Mouse (Mus musculus) kidney, adult 2 months (tissue): ENCODE measurements around the gene Arl3. TPM values are rescaled to one million over a fixed set of nuclear protein-coding genes. Genes with fewer than 3 reads are reported as not detected.
A peak's percentile ranks its signal among the peaks of the same experiment; 100 is the strongest.

Source experiments
- DNase-seq: peaks from one replicate; pipeline ENCODE4 v3.0.0; 2021
- H3K27ac ChIP-seq: fragments of 200-500 bp; 2 replicates; pipeline ENCODE4 v1.5.1; 2012; ENCODE audit warnings: low read depth, low read length, control low read depth, inconsistent platforms; ENCODE audit not compliant: insufficient read depth
- H3K27me3 ChIP-seq: fragments of 200-500 bp; replicated peaks from 2 replicates; pipeline ENCODE4 v1.6.1; 2012; ENCODE audit warnings: mild to moderate bottlenecking, moderate library complexity, low read length, inconsistent platforms; ENCODE audit not compliant: control insufficient read depth, insufficient read depth
- H3K36me3 ChIP-seq: fragments of 200-500 bp; 2 replicates; pipeline ENCODE4 v1.6.1; 2012; ENCODE audit warnings: mild to moderate bottlenecking, moderate library complexity, low read length, inconsistent platforms; ENCODE audit not compliant: control insufficient read depth, insufficient read depth
- H3K4me1 ChIP-seq: fragments of 200-500 bp; 2 replicates; pipeline ENCODE4 v1.6.1; 2011; ENCODE audit warnings: low read length; ENCODE audit not compliant: control insufficient read depth, insufficient read depth
- H3K4me3 ChIP-seq: fragments of 200-500 bp; 2 replicates; pipeline ENCODE4 v1.5.1; 2011; ENCODE audit warnings: mild to moderate bottlenecking, low read depth, low read length, control low read depth; ENCODE audit not compliant: insufficient read depth
- CTCF ChIP-seq: fragments of 200-500 bp; conservative IDR thresholded peaks from 2 replicates; pipeline ENCODE4 v1.5.1; 2011; ENCODE audit warnings: low read depth, mild to moderate bottlenecking, control low read depth, low read length, moderate library complexity, mixed read lengths; ENCODE audit not compliant: insufficient read depth, insufficient read length
- POLR2A ChIP-seq: fragments of 200-500 bp; IDR thresholded peaks from one replicate; pipeline ENCODE4 v1.6.1; 2011; ENCODE audit warnings: low read depth, low read length, control low read depth
- WGBS: fragments of 180-500 bp; shearing (Covaris S2); methylation state at CpG from one replicate; pipeline ENCODE4 v1.1.7; 2018; 5-methylcytosine and 5-hydroxymethylcytosine counted together
- polyA plus RNA-seq: library from polyadenylated mRNA; depleted of rRNA; stranded (reverse); fragments of >200 nt; gene quantifications from 2 replicates; pipeline ENCODE4 v1.2.3, GENCODE M21; 2012

Gene Arl3
- polyA plus RNA-seq, 1 experiment, result 62.8 TPM

DNA sequence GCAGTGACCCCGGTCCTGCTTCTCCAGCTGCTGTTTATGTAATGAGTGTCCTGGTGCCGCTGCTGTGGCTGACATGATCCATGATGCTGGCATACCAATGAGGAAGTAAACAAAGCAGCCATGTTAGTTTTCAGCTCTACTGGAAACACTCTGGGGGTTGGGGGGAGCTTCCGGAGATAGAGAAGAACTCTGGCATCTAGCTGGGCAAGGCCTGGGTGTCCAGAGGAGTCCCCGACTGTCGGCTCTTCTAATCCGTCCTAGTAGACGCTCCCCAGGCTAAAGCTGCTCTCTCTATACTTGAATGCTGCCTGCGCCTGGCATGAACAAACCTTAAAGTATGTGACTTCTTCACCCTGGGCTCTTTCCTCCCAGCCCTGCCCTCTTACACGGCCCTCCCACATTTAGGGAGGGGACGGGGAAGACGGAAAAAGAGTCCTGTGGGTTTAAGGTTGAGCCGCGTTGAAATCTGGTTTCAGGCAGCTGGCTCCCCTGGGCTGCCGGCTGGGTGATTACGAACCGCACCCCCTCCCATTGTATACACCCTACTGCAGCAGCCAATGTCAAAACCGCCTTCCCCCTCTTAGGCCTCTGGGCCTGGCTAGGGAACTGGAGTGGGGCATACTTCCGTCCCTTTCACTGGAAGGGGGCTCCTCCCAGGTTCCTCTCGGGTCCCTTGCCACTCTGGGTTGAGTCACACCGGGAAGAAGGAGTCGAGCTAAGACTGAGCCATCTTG is 69.5 kb downstream of the Arl3 start:
- H3K4me1 ChIP-seq, result peaks cover 40% of the 10 kb centered on the region
- WGBS, result 1% methylated on average over 21 of the region's 21 CpGs
- DNase-seq, result peak; percentile 94

DNA sequence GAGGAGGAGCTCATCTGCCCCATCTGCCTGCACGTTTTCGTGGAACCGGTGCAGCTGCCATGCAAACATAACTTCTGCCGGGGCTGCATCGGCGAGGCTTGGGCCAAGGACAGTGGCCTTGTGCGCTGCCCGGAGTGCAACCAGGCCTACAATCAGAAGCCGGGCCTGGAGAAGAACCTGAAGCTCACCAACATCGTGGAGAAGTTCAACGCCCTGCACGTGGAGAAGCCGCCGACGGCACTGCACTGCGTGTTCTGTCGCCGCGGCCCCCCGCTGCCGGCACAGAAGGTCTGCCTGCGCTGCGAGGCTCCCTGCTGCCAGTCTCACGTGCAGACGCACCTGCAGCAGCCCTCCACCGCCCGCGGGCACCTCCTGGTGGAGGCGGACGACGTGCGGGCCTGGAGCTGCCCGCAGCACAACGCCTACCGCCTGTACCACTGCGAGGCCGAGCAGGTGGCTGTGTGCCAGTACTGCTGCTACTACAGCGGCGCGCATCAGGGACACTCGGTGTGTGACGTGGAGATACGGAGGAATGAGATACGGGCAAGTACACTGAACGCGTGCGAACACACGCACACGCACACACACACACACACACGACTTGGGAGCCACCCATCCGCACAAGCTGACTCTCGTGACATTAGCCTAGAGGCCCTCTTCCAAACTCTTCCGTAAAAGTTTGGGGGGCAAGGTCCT is 70.4 kb downstream of the Arl3 start:
- peak overlapping the region; percentile 79 for H3K4me3 ChIP-seq
- peaks cover 1% of the 10 kb centered on the region; the same call in 1 of the 2 replicates for H3K36me3 ChIP-seq
- peak; percentile 90 for DNase-seq
- peaks cover 32% of the 10 kb centered on the region for H3K4me1 ChIP-seq
- H3K27ac ChIP-seq, result peak overlapping the region; percentile 95
- TF ChIP-seq CTCF, result peak; percentile 62
- TF ChIP-seq POLR2A, result peak; percentile 29
- H3K27me3 ChIP-seq, result no peaks in the 10 kb centered on the region
- WGBS, result under 1% methylated on average over 53 of the region's 53 CpGs

More for the DNA sequence above, 69.5 kb downstream of the Arl3 start:
- peaks cover 1% of the 10 kb centered on the region; the same call in 1 of the 2 replicates for H3K36me3 ChIP-seq
- H3K4me3 ChIP-seq, result peak overlapping the region; percentile 79
- H3K27me3 ChIP-seq, result no peaks in the 10 kb centered on the region
- TF ChIP-seq POLR2A (no peak), CTCF (no peak)
- H3K27ac ChIP-seq, result peak overlapping the region; percentile 95

DNA sequence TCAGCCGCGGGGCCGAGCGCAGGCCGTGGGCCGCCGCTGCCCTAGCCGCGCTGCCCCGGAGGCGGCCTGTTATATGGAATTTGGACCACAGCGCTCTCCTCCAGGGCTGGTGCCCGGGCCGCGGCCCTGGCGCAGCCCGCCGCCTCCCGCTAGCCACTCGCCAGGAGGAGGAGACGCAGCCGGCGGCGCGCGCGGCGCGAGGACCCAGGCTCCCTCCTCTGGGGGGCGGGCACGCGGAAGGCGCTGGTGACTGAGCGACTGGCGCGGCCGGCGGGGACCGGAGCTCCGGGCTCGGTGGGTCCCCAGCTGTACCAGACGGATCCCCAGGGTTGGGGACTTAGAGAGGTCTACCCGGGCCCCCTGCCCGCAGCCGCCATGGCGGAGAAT is 70.9 kb downstream of the Arl3 start:
- DNase-seq, result peak; percentile 85
- Histone ChIP-seq H3K36me3 (no peaks in the 10 kb centered on the region; the same call in 1 of the 2 replicates), H3K4me3 (peak overlapping the region; percentile 79), H3K4me1 (peaks cover 28% of the 10 kb centered on the region), H3K27me3 (no peaks in the 10 kb centered on the region), H3K27ac (peak overlapping the region; percentile 95)
- TF ChIP-seq CTCF (no peak), POLR2A (no peak)
- under 1% methylated on average over 46 of the region's 46 CpGs for whole genome bisulfite sequencing

DNA sequence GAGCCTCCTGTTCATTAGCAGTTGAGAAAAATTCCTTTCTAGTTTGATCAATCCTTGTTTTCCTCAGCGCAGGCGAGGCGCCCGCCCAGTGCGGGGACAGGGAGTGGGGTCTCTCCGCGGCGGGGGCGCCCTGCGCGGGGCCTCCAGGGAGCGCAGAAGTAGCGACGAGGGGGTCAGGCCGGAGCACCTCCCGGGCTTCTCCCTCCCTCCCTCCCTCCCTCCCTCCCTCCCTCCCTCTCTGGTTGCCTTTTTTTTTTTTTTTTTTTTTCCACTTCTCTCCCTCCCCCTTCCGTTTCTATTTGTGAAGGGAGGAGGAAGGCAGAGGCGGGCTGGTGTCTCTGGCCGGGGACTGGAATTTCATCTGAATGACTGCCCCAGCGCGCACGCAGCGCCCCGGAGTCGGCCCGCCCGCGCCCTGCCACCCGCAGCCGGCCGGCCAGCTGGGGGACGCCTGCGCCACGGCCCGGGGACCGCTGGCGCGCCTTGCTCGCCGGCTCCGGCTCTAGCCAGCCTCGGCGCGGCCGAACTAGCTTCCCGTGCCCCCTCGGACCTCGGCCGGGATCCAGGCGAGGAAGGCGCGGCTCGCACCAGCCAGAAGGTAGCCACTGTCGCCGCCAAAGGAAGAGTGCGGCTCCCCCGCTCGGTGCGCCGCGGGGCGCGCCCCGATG is 71.5 kb downstream of the Arl3 start, which contains the start of gene Trim8:
Gene Trim8 (plus strand): TSS at position 302 of the 668 bp plus-strand sequence.
- H3K27ac ChIP-seq, result peak within 1 kb of the TSS; percentile 99
- H3K4me1 ChIP-seq, result peaks cover 24% of the 10 kb centered on the region
- no peaks in the 10 kb centered on the region for H3K36me3 ChIP-seq
- 1% methylated on average over 57 of the region's 64 CpGs for WGBS
- H3K27me3 ChIP-seq, result no peaks in the 10 kb centered on the region
- peak within 1 kb of the TSS; percentile 79 for H3K4me3 ChIP-seq
- peak; percentile 92 for DNase-seq
- TF ChIP-seq CTCF (no peak), POLR2A (no peak)

DNA sequence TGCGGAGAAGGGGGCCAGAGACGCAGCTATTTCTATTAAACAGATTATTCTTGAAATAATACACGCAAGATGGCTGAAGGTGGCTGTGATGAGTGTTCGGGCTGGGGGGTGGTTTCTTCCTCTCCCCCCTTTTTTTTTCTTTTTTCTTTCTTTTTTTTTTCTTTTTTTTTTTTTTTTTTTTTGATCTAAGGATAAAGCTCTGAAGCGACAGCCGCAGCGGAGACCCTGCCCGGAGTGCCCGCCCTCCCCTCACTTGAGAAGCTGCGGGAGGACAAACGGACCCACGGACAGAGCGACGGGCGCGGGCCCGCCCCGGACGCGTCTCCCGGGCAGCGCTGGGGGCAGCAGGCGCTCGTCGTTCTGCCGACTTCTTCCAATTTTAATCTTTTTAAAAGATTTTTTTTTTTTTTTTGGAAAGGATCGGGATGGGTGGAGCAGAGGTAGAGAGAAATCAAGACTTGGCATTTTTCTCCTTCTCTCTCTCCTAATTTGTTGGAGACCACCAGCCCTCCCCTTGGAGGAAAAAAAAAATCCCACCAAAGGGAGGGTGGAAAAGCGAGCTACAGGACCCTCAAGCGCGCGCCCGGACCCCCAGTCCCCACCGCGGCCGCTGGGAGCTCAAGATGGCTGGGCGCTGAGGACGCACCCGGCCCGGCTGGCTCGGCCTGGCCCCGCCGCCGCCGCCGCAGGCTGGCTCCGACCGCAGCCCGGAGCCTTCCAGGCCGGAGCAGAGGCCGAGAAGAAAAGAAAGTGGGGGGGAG is 72.2 kb downstream of the Arl3 start:
- TF ChIP-seq POLR2A (no peak), CTCF (no peak)
- peak overlapping the region; percentile 79 for H3K4me3 ChIP-seq
- no peaks in the 10 kb centered on the region for H3K36me3 ChIP-seq
- H3K4me1 ChIP-seq, result peaks cover 17% of the 10 kb centered on the region
- under 1% methylated on average over 50 of the region's 50 CpGs for WGBS
- H3K27ac ChIP-seq, result peak overlapping the region; percentile 99
- no peaks in the 10 kb centered on the region for H3K27me3 ChIP-seq
- no peak for DNase-seq

DNA sequence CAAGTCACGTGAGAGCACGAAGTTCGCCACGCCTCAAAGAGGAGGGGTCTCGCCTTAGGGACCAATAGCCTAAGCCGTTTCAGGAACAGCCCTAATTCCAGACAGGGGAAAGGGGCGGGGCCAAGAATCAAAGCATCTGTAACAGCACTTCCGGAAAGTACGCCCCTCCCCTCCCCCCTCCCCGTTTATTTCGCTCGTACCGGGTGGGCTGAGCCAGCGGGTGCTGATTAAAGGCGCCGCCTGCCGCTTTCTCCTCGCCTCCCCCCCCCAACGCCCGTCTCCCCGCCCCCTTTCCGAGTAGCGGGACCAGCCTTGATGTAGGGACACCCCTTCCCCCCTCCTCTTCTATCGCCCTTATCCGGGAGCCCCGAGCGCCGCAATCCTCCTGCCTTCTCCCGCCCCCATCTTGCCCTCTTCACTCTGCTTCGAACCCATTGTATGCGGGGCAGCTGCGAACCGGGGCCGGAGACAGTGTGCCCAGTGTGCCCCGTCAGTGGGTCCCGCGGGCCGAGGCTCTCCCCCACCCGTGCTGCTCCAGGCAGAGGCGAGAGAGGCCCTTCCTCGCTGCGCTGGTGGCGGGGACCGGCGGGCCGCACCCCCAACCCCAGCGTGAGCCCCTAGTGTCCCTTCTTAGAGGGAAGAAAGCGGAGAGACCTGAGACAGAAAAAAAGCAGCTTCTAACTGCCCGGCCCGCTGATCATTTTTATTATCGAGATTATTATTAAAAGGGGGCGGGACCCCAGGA is 73.0 kb downstream of the Arl3 start:
- Histone ChIP-seq H3K27me3 (no peaks in the 10 kb centered on the region), H3K27ac (peak overlapping the region; percentile 99), H3K36me3 (no peaks in the 10 kb centered on the region), H3K4me3 (peak overlapping the region; percentile 79), H3K4me1 (peaks cover 10% of the 10 kb centered on the region)
- TF ChIP-seq CTCF (no peak), POLR2A (peak; percentile 17)
- DNase-seq, result peak; percentile 100
- 1% methylated on average over 48 of the region's 52 CpGs for WGBS
